Mouse (Mus musculus) MEL (cell line): ENCODE data around the gene Lsr. TPM values are rescaled to one million over a fixed set of nuclear protein-coding genes. Genes with fewer than 3 reads are reported as not detected.
A peak's percentile ranks its signal among the peaks of the same experiment; 100 is the strongest.

Experiments
- DNase-seq: peaks from one replicate; pipeline ENCODE4 v3.0.0; 2011; ENCODE audit warnings: low read depth, low spot score
- H3K27ac ChIP-seq: 2 replicates; pipeline ENCODE4 v1.5.1; 2012; ENCODE audit warnings: low read depth, mild to moderate bottlenecking, control low read depth, low read length, moderate library complexity; ENCODE audit not compliant: control insufficient read depth
- H3K27me3 ChIP-seq, 2 experiments: fragments of 150-350 bp in 1 of 2; sonication (generic) in 1 of 2; 2 replicates each; pipeline ENCODE4 v1.6.1; 2012; ENCODE audit warnings: low read length in 2 of 2, mild to moderate bottlenecking in 2 of 2, improper control_type of control experiment in 1 of 2, moderate library complexity in 1 of 2; ENCODE audit not compliant: insufficient read depth in 2 of 2, control insufficient read depth in 1 of 2
- H3K36me3 ChIP-seq, 2 experiments: 2 replicates each; pipeline ENCODE4 v1.6.1; 2012 to 2014; ENCODE audit warnings: low read length in 2 of 2, improper control_type of control experiment in 1 of 2, inconsistent platforms in 1 of 2, mild to moderate bottlenecking in 1 of 2; ENCODE audit not compliant: insufficient read depth in 2 of 2, control insufficient read depth in 1 of 2
- H3K4me1 ChIP-seq, 2 experiments: fragments of 150-350 bp in 1 of 2; sonication (generic) in 1 of 2; 2 replicates each; pipeline ENCODE4 v1.6.1; 2012; ENCODE audit warnings: low read length in 2 of 2, improper control_type of control experiment in 1 of 2, mild to moderate bottlenecking in 1 of 2; ENCODE audit not compliant: insufficient read depth in 2 of 2, control insufficient read depth in 1 of 2
- H3K4me3 ChIP-seq, 2 experiments: fragments of 150-350 bp in 1 of 2; sonication (generic) in 1 of 2; 2 replicates each; pipeline ENCODE4 v1.5.1; 2012; ENCODE audit warnings: low read depth in 2 of 2, low read length in 2 of 2, mild to moderate bottlenecking in 2 of 2, moderate library complexity in 2 of 2, control low read depth in 1 of 2, improper control_type of control experiment in 1 of 2; ENCODE audit not compliant: control insufficient read depth in 1 of 2, insufficient read depth in 1 of 2
- H3K79me2 ChIP-seq: 2 replicates; pipeline ENCODE4 v1.6.1; 2012; ENCODE audit warnings: mild to moderate bottlenecking, low read length, moderate library complexity; ENCODE audit not compliant: control insufficient read depth, poor library complexity, insufficient read depth
- H3K9ac ChIP-seq: 2 replicates; pipeline ENCODE4 v1.6.1; 2012; ENCODE audit warnings: low read depth, mild to moderate bottlenecking, control low read depth, low read length, moderate library complexity; ENCODE audit not compliant: control insufficient read depth, poor library complexity, severe bottlenecking
- H3K9me3 ChIP-seq: fragments of 150-350 bp; sonication (generic); replicated peaks from 2 replicates; pipeline ENCODE4 v1.6.1; 2012; ENCODE audit warnings: mild to moderate bottlenecking, low read length, improper control_type of control experiment, moderate library complexity; ENCODE audit not compliant: insufficient read depth
- BHLHE40 ChIP-seq: IDR thresholded peaks from 2 replicates; pipeline ENCODE4 v1.6.1; 2012; ENCODE audit warnings: low read depth, mild to moderate bottlenecking, inconsistent platforms, low read length, improper control_type of control experiment, borderline replicate concordance
- CTCF ChIP-seq, 3 experiments: IDR thresholded peaks in 2 of 3; conservative IDR thresholded peaks in 1 of 3; 2 replicates each; pipeline ENCODE4 v1.5.1; 2011 to 2012; ENCODE audit warnings: low read length in 3 of 3, low read depth in 2 of 3, mild to moderate bottlenecking in 2 of 3, improper control_type of control experiment in 1 of 3, inconsistent platforms in 1 of 3, mixed read lengths in 1 of 3, moderate library complexity in 1 of 3; ENCODE audit not compliant: control insufficient read depth in 1 of 3, insufficient read depth in 1 of 3, poor library complexity in 1 of 3, severe bottlenecking in 1 of 3
- ELF1 ChIP-seq: IDR thresholded peaks from 2 replicates; pipeline ENCODE4 v1.6.1; 2014; ENCODE audit warnings: low read depth, mild to moderate bottlenecking, inconsistent platforms, low read length, improper control_type of control experiment, moderate library complexity
- ETS1 ChIP-seq: IDR thresholded peaks from 2 replicates; pipeline ENCODE4 v1.6.1; 2012; ENCODE audit warnings: low read depth, mild to moderate bottlenecking, inconsistent platforms, low read length, improper control_type of control experiment, moderate library complexity
- HCFC1 ChIP-seq: IDR thresholded peaks from 2 replicates; pipeline ENCODE4 v1.6.1; 2012; ENCODE audit warnings: low read depth, mild to moderate bottlenecking, inconsistent platforms, low read length, improper control_type of control experiment, moderate library complexity
- JUND ChIP-seq: IDR thresholded peaks from 2 replicates; pipeline ENCODE4 v1.6.1; 2011; ENCODE audit warnings: low read depth, mild to moderate bottlenecking, improper control_type of control experiment, low read length
- MAFK ChIP-seq: IDR thresholded peaks from 2 replicates; pipeline ENCODE4 v1.6.1; 2011; ENCODE audit warnings: low read depth, mild to moderate bottlenecking, low read length, improper control_type of control experiment, borderline replicate concordance
- MYB ChIP-seq: IDR thresholded peaks from 2 replicates; pipeline ENCODE4 v1.6.1; 2011; ENCODE audit warnings: mild to moderate bottlenecking, low read depth, low read length, improper control_type of control experiment
- MYC ChIP-seq: IDR thresholded peaks from 2 replicates; pipeline ENCODE4 v1.6.1; 2011; ENCODE audit warnings: low read depth, mild to moderate bottlenecking, low read length, improper control_type of control experiment, moderate library complexity
- NRF1 ChIP-seq: IDR thresholded peaks from 2 replicates; pipeline ENCODE4 v1.6.1; 2014; ENCODE audit warnings: low read depth, mild to moderate bottlenecking, inconsistent platforms, low read length, improper control_type of control experiment, moderate library complexity; ENCODE audit not compliant: poor library complexity, insufficient read depth, severe bottlenecking
- POLR2A ChIP-seq, 2 experiments: IDR thresholded peaks; 2 replicates each; pipeline ENCODE4 v1.6.1; 2011 to 2012; ENCODE audit warnings: low read length in 2 of 2, mild to moderate bottlenecking in 2 of 2, control low read depth in 1 of 2, improper control_type of control experiment in 1 of 2, low read depth in 1 of 2, moderate library complexity in 1 of 2; ENCODE audit not compliant: control insufficient read depth in 1 of 2, insufficient read depth in 1 of 2, poor library complexity in 1 of 2
- POLR2AphosphoS2 ChIP-seq: IDR thresholded peaks from 2 replicates; pipeline ENCODE4 v1.6.1; 2011; ENCODE audit warnings: low read length, improper control_type of control experiment
- POLR2AphosphoS5 ChIP-seq: IDR thresholded peaks from 2 replicates; pipeline ENCODE4 v1.6.1; 2012; ENCODE audit warnings: low read depth, borderline replicate concordance, mild to moderate bottlenecking, inconsistent platforms, low read length, moderate library complexity, mixed read lengths
- RAD21 ChIP-seq: IDR thresholded peaks from 2 replicates; pipeline ENCODE4 v1.6.1; 2011; ENCODE audit warnings: mild to moderate bottlenecking, low read depth, low read length, improper control_type of control experiment
- SMC3 ChIP-seq: IDR thresholded peaks from 2 replicates; pipeline ENCODE4 v1.6.1; 2011; ENCODE audit warnings: low read depth, low read length, improper control_type of control experiment
- TAL1 ChIP-seq: IDR thresholded peaks from 2 replicates; pipeline ENCODE4 v1.6.1; 2012; ENCODE audit warnings: mild to moderate bottlenecking, inconsistent platforms, low read length, moderate library complexity, mixed read lengths
- USF1 ChIP-seq: IDR thresholded peaks from 2 replicates; pipeline ENCODE4 v1.6.1; 2014; ENCODE audit warnings: low read depth, mild to moderate bottlenecking, inconsistent platforms, low read length, improper control_type of control experiment, moderate library complexity
- ZC3H11A ChIP-seq: IDR thresholded peaks from 2 replicates; pipeline ENCODE4 v1.6.1; 2012; ENCODE audit warnings: low read depth, mild to moderate bottlenecking, inconsistent platforms, low read length, improper control_type of control experiment
- ZKSCAN1 ChIP-seq: IDR thresholded peaks from 2 replicates; pipeline ENCODE4 v1.6.1; 2012; ENCODE audit warnings: low read depth, mild to moderate bottlenecking, inconsistent platforms, low read length, improper control_type of control experiment, moderate library complexity
- polyA plus RNA-seq, 2 experiments: library from polyadenylated mRNA; stranded (reverse) in 1 of 2; unstranded in 1 of 2; fragments of >175 nt in 1 of 2; fragments of >200 nt in 1 of 2; gene quantifications; 2 replicates each; pipeline versions ENCODE4 v1.2.1 to v1.2.4; 2012; ENCODE audit warnings: low replicate concordance in 2 of 2, low read depth in 1 of 2; ENCODE audit not compliant: insufficient read length in 2 of 2, insufficient read depth in 1 of 2, missing spikeins in 1 of 2
- total RNA-seq: library from RNA; depleted of rRNA; stranded (reverse); fragments of 300-350 nt; gene quantifications from 2 replicates; pipeline ENCODE4 v1.2.3, GENCODE M21; 2012

The Lsr gene
- total and polyA plus RNA-seq, 3 experiments = 0.22 TPM; not detected in 2

DNA sequence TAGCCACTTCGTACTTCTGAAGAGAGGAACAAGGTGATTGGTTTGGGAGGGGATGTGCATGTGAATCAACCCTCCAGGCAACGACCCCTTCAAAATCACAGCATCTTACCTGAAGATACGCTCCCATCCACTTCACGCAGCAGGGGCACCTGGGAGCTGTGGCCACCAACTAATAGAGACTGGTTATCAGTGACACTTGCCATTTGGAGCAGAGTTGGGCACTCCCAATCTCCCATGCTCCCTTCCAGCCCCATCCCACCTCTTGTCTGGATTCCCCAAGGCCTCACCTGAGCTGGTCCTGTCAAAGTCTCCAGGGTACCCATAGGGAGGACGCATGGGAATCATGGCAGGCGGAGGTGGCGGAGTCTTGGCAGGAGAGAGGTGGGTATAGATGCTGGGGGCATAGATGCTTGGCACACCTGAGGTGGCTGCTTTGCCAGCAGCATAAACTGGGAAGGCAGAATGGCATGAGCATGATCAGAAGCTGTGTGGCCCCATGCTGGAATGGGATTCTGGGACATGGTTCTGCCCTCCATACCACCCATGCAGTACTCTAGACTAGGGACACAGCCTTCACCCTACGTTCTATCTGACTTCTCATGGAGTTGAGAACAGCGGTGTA is 14.3 kb downstream of the Lsr start:
- no peak overlapping the region for H3K27ac ChIP-seq
- TF ChIP-seq POLR2AphosphoS2 (0 out of 2 replicates have a peak, but pooled peaks have one; percentile 42), ELF1 (no peak)
- no peak overlapping the region for H3K9ac ChIP-seq
- DNase-seq = no peak
- H3K9me3 ChIP-seq = no peaks in the 10 kb centered on the region
- peaks cover 0 to 9% of the 10 kb centered on the region in 2 experiments; a peak in 3 of 4 replicates for H3K36me3 ChIP-seq
- H3K4me3 ChIP-seq = no peak overlapping the region
- H3K4me1 ChIP-seq = peaks cover 0 to 10% of the 10 kb centered on the region in 2 experiments; a peak in 1 of 4 replicates
- no peaks in the 10 kb centered on the region; a peak in 1 of 4 replicates for H3K27me3 ChIP-seq
- H3K79me2 ChIP-seq = peaks cover 18% of the 10 kb centered on the region

DNA sequence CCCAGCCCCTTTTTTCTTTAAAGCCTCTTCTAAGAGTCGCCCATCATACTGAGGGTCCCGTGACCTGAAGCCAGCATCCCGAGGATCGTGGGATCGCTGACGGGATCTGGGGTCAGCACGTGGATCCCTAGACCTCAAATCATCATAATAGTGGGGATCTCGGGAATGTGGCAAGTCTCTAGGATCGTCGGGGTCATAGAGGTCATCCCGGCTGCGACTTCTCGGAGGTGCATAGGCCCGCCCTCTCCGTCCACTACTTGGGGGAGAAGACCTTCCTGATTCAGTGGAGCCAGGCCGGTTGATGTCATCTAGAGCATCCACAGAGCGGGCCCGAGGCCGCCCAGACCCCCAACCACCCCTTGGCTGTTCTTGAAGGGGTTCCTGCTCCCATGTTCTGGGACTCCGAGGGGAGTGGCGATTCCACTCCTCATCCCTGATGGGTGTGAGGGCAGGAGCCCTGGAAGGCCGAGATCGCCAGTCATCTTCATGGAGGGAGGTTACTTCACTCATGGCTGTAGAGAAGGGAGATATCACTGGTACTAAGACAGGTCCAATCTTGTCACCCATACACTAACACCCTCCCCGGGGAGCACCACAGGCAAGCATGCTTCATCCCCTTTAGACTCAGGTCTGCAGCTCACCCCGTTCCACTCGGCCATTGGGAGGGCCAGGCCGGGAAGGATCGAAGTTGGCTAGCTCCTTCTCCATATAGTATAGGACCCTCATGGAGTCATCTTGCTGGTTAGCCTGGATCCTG is 15.0 kb downstream of the Lsr start:
- peaks cover 2 to 9% of the 10 kb centered on the region in 2 experiments; a peak in 3 of 4 replicates for H3K36me3 ChIP-seq
- no peaks in the 10 kb centered on the region for H3K27me3 ChIP-seq
- H3K9ac ChIP-seq = peak overlapping the region; percentile 98
- H3K9me3 ChIP-seq = no peaks in the 10 kb centered on the region
- H3K27ac ChIP-seq = peak overlapping the region; percentile 90
- no peak for DNase-seq
- peaks cover 0 to 11% of the 10 kb centered on the region in 2 experiments; a peak in 1 of 4 replicates for H3K4me1 ChIP-seq
- peak overlapping the region; percentile 77 to 94; a peak in 3 of 4 replicates for H3K4me3 ChIP-seq
- no peak for TF ChIP-seq SMC3
- TF ChIP-seq POLR2AphosphoS5 = no peak
- no peak for TF ChIP-seq HCFC1
- TF ChIP-seq ELF1 = no peak
- no peak for TF ChIP-seq ZKSCAN1
- TF ChIP-seq ZC3H11A = no peak
- no peak for TF ChIP-seq POLR2A (IDR thresholded peaks at IDR 0.05; ENCODE audit: control insufficient read depth in 1 of 2, insufficient read depth in 1 of 2, low read depth in 1 of 2, low read length in 2 of 2, poor library complexity in 1 of 2)
- TF ChIP-seq POLR2AphosphoS2 = no peak
- TF ChIP-seq NRF1 = no peak; the same call in 1 of the 2 replicates
- no peak for TF ChIP-seq BHLHE40
- TF ChIP-seq JUND = no peak
- no peak for TF ChIP-seq CTCF (IDR thresholded peaks at IDR 0.05 in 2 of 3, conservative IDR thresholded peaks at IDR 0.05 in 1 of 3; ENCODE audit: control insufficient read depth in 1 of 3, insufficient read depth in 1 of 3, low read depth in 2 of 3, low read length in 3 of 3, poor library complexity in 1 of 3, severe bottlenecking in 1 of 3)
- TF ChIP-seq MYB = no peak
- no peak for TF ChIP-seq RAD21
- TF ChIP-seq MYC = no peak
- no peak for TF ChIP-seq TAL1
- TF ChIP-seq USF1 = no peak
- TF ChIP-seq MAFK = no peak
- no peak for TF ChIP-seq ETS1
- H3K79me2 ChIP-seq = peaks cover 18% of the 10 kb centered on the region
